Mouse (Mus musculus): ENCODE results near the gene Socs3. TPM values are rescaled to one million over a fixed set of nuclear protein-coding genes. Genes with fewer than 3 reads are reported as not detected.
A peak's percentile ranks its signal among the peaks of the same experiment; 100 is the strongest.

The Socs3 gene
- total and polyA plus RNA-seq, 2 experiments from 2014 or later, result 6.5 to 11.0 TPM

DNA sequence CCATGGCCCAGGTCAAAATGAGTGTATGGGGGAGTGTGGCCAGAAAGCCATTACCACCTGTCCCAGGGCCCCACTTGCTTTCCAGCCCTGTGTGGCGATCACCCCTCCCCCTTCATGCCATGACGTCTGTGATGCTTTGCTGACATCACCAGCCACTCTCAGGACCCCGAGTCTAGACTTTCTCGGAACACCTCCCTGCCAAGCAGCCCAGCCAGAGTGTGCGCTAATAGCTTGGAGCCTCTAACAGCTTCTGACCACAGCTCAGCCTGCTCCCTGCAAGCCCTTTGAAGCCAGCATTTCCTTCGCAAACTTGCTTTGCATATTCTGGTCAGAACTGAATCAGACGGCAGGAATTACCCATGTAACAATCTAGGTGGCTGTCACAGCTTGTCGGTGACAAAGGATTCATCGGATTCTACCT is 4.3 kb downstream of the Socs3 start:
- peaks cover 22% of the 10 kb centered on the region for H3K4me1 ChIP-seq (ENCODE audit: insufficient read depth)
- ATAC-seq, result no peak
- no peaks in the 10 kb centered on the region for H3K36me3 ChIP-seq (ENCODE audit: insufficient read depth)
- no peak overlapping the region for H3K9ac ChIP-seq
- H3K27me3 ChIP-seq (ENCODE audit: insufficient read depth, low read length), result no peaks in the 10 kb centered on the region
- no peaks in the 10 kb centered on the region for H3K9me3 ChIP-seq (ENCODE audit: low read length)
- DNase-seq, result no peak
- no peak overlapping the region for H3K4me2 ChIP-seq (ENCODE audit: low read depth)
- WGBS, result 24% methylated on average over 9 of the region's 9 CpGs
- no peak overlapping the region for H3K27ac ChIP-seq (ENCODE audit: low read depth, low read length)
- no peak overlapping the region for H3K4me3 ChIP-seq (ENCODE audit: low read depth, low read length)
- TF ChIP-seq CTCF (IDR thresholded peaks at IDR 0.05; ENCODE audit: low read depth), result no peak

GRCm38 (mm10) chr11:117965052-117965451 is 4.8 kb downstream of the Socs3 start:
- H3K9ac ChIP-seq, result no peak overlapping the region
- no peaks in the 10 kb centered on the region for H3K36me3 ChIP-seq (ENCODE audit: insufficient read depth)
- TF ChIP-seq CTCF (IDR thresholded peaks at IDR 0.05; ENCODE audit: low read depth), result no peak
- H3K27ac ChIP-seq (ENCODE audit: low read depth, low read length), result no peak overlapping the region
- 44% methylated on average over 7 of the region's 7 CpGs for WGBS
- no peaks in the 10 kb centered on the region for H3K27me3 ChIP-seq (ENCODE audit: insufficient read depth, low read length)
- DNase-seq, result no peak
- ATAC-seq, result no peak
- H3K4me1 ChIP-seq (ENCODE audit: insufficient read depth), result peaks cover 21% of the 10 kb centered on the region
- H3K4me3 ChIP-seq (ENCODE audit: low read depth, low read length), result no peak overlapping the region
- H3K4me2 ChIP-seq (ENCODE audit: low read depth), result no peak overlapping the region
- H3K9me3 ChIP-seq (ENCODE audit: low read length), result no peaks in the 10 kb centered on the region

DNA sequence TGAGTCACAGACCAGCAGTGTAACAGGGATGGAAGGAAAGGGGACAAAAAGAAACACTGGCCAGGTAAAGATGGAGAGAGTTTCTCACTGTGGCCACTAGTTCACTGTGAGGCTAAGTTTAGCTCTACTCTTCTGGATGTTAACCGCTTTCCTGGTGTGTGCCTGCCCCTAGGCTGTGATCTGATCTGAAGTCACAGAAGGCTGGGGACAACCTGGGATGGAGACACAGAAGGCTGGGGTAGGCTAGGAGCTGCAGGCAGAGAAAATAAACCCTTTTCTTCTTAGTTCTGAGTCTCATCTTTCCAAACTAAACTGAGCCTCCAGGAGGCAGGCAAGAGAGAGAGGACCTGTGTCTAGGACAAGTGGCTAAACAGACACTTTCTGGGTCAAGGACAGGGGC is 5.6 kb downstream of the Socs3 start:
- DNase-seq, result no peak
- WGBS, result 40% methylated on average over 1 of the region's 1 CpGs
- no peak for ATAC-seq
- no peak overlapping the region for H3K4me2 ChIP-seq (ENCODE audit: low read depth)
- no peaks in the 10 kb centered on the region for H3K9me3 ChIP-seq (ENCODE audit: low read length)
- H3K4me3 ChIP-seq (ENCODE audit: low read depth, low read length), result no peak overlapping the region
- H3K9ac ChIP-seq, result 0 out of 2 replicates have a peak overlapping the region, but pooled peaks have one; percentile 33
- no peaks in the 10 kb centered on the region for H3K27me3 ChIP-seq (ENCODE audit: insufficient read depth, low read length)
- no peaks in the 10 kb centered on the region for H3K36me3 ChIP-seq (ENCODE audit: insufficient read depth)
- no peak overlapping the region for H3K27ac ChIP-seq (ENCODE audit: low read depth, low read length)
- peaks cover 20% of the 10 kb centered on the region for H3K4me1 ChIP-seq (ENCODE audit: insufficient read depth)
- 0 out of 2 replicates have a peak, but pooled peaks have one; percentile 4 for TF ChIP-seq CTCF (IDR thresholded peaks at IDR 0.05; ENCODE audit: low read depth)

GRCm38 (mm10) chr11:117963872-117964271 is 6.0 kb downstream of the Socs3 start:
- peak overlapping the region; percentile 40 for H3K4me3 ChIP-seq (ENCODE audit: low read depth, low read length)
- H3K27me3 ChIP-seq (ENCODE audit: insufficient read depth, low read length), result no peaks in the 10 kb centered on the region
- TF ChIP-seq CTCF (IDR thresholded peaks at IDR 0.05; ENCODE audit: low read depth), result no peak
- 5% methylated on average over 9 of the region's 9 CpGs for WGBS
- H3K4me2 ChIP-seq (ENCODE audit: low read depth), result peak overlapping the region; percentile 79
- no peaks in the 10 kb centered on the region for H3K9me3 ChIP-seq (ENCODE audit: low read length)
- peak overlapping the region; percentile 33 for H3K9ac ChIP-seq
- no peaks in the 10 kb centered on the region for H3K36me3 ChIP-seq (ENCODE audit: insufficient read depth)
- H3K4me1 ChIP-seq (ENCODE audit: insufficient read depth), result peaks cover 20% of the 10 kb centered on the region
- no peak for DNase-seq
- no peak overlapping the region for H3K27ac ChIP-seq (ENCODE audit: low read depth, low read length)
- 0 out of 2 replicates have a peak, but pooled peaks have one; percentile 0 for ATAC-seq

DNA sequence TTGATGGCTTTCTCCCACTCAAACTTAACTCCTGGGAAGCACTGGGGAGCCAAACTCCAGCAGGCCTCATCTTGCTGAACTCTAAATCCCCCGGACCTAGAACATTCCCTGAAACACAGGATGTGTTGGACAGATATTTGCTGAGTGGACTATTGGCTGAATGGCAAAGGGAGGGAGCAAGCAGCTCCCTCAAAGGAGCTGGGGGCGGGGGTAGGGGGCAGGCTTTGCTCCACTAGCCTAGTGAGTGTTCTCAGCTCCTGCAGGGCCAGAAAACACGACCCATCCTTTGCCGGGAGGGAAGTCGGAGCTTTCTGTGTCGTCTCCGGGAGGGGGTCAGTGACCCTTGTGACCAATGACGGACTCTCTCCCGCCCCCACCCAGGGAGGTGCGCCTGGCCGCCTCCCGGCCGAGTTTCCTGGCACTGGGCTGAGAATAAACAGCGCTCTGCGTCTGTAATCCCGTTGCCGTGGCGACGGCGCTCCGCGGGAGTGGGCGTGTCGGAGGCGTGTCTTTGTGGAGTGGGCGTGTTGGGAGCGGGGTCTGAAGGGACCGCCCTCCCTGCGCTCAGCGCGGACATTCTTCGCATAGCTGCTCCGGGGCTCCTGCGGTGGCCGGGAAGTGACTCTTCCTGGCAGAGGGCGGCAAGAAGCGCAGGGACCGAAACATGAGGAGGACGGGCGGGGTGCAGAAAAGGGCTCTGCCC is 6.6 kb downstream of the Socs3 start:
- peaks cover 19% of the 10 kb centered on the region for H3K4me1 ChIP-seq (ENCODE audit: insufficient read depth)
- no peaks in the 10 kb centered on the region for H3K9me3 ChIP-seq (ENCODE audit: low read length)
- WGBS, result under 1% methylated on average over 40 of the region's 40 CpGs
- peak overlapping the region; percentile 33 for H3K9ac ChIP-seq
- H3K4me2 ChIP-seq (ENCODE audit: low read depth), result peak overlapping the region; percentile 79
- ATAC-seq (peak; percentile 94), DNase-seq (peak; percentile 94)
- no peaks in the 10 kb centered on the region for H3K36me3 ChIP-seq (ENCODE audit: insufficient read depth)
- H3K4me3 ChIP-seq (ENCODE audit: low read depth, low read length), result peak overlapping the region; percentile 40
- H3K27ac ChIP-seq (ENCODE audit: low read depth, low read length), result 0 out of 2 replicates have a peak overlapping the region, but pooled peaks have one; percentile 42
- TF ChIP-seq CTCF (IDR thresholded peaks at IDR 0.05; ENCODE audit: low read depth), result peak; percentile 10; the same call in 1 of the 2 replicates
- H3K27me3 ChIP-seq (ENCODE audit: insufficient read depth, low read length), result no peaks in the 10 kb centered on the region

- WGBS, result 41% methylated on average over 10 of the region's 10 CpGs
- H3K4me2 ChIP-seq (ENCODE audit: low read depth), result no peak overlapping the region
- no peak overlapping the region for H3K4me3 ChIP-seq (ENCODE audit: low read depth, low read length)
- no peak for TF ChIP-seq CTCF (IDR thresholded peaks at IDR 0.05; ENCODE audit: low read depth)
- no peaks in the 10 kb centered on the region for H3K9me3 ChIP-seq (ENCODE audit: low read length)
- no peaks in the 10 kb centered on the region for H3K36me3 ChIP-seq (ENCODE audit: insufficient read depth)
- no peak overlapping the region for H3K27ac ChIP-seq (ENCODE audit: low read depth, low read length)
- ATAC-seq, result no peak
- peaks cover 12% of the 10 kb centered on the region for H3K4me1 ChIP-seq (ENCODE audit: insufficient read depth)
- DNase-seq, result no peak
- H3K9ac ChIP-seq, result no peak overlapping the region
- no peaks in the 10 kb centered on the region for H3K27me3 ChIP-seq (ENCODE audit: insufficient read depth, low read length)
Measured at GRCm38 (mm10) chr11:117962228-117963067, 7.4 kb downstream of the Socs3 start.

DNA sequence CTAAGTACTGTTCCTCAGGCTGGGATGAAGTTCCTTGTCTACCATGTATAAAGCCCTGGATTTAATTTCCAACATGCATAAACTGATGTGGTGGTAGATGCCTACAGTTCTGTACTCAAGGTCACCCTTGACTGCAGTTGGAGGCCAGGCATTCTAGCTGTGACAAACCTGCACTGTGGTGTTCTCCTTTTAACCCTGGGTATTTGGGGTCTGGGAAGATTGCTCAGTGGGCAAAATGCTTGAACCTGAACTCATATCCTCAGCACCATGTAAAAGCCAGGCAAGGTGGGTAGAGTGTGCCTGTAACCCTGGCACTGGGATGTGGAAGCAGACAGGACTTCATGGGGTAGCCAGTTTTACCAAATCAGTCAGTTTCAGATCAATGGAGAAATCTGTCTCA is 9.2 kb downstream of the Socs3 start:
- H3K27me3 ChIP-seq (ENCODE audit: insufficient read depth, low read length), result no peaks in the 10 kb centered on the region
- H3K4me2 ChIP-seq (ENCODE audit: low read depth), result no peak overlapping the region
- no peaks in the 10 kb centered on the region for H3K9me3 ChIP-seq (ENCODE audit: low read length)
- H3K36me3 ChIP-seq (ENCODE audit: insufficient read depth), result no peaks in the 10 kb centered on the region
- H3K4me3 ChIP-seq (ENCODE audit: low read depth, low read length), result no peak overlapping the region
- TF ChIP-seq CTCF (IDR thresholded peaks at IDR 0.05; ENCODE audit: low read depth), result no peak
- no peak overlapping the region for H3K27ac ChIP-seq (ENCODE audit: low read depth, low read length)
- no peak for ATAC-seq
- H3K4me1 ChIP-seq (ENCODE audit: insufficient read depth), result peaks cover 5% of the 10 kb centered on the region; the same call in 1 of the 2 replicates
- H3K9ac ChIP-seq, result no peak overlapping the region
- no peak for DNase-seq
